Mouse (Mus musculus) macrophage (primary cell): Measurements from ENCODE around the gene Sorcs2. TPM values are rescaled to one million over a fixed set of nuclear protein-coding genes. Genes with fewer than 3 reads are reported as not detected.
"Not testable (repeated sequence)": the region's sequence is repeated elsewhere in the genome, so short reads cannot be mapped to it uniquely, and the experiment has no call there.

Experiments
- H3K27ac ChIP-seq: fragments of 350-480 bp; formaldehyde crosslinking; 2 replicates; pipeline ENCODE4 v1.9.0; 2021
- H3K36me3 ChIP-seq: fragments of 350-480 bp; formaldehyde crosslinking; 2 replicates; pipeline ENCODE4 v1.9.0; 2021; ENCODE audit errors: inconsistent target
- H3K4me3 ChIP-seq: fragments of 350-480 bp; formaldehyde crosslinking; 2 replicates; pipeline ENCODE4 v1.9.0; 2021; ENCODE audit errors: inconsistent target
- H3K79me2 ChIP-seq: fragments of 350-480 bp; formaldehyde crosslinking; 2 replicates; pipeline ENCODE4 v1.9.0; 2021; ENCODE audit errors: inconsistent target
- WGBS: methylation state at CpG from one replicate; pipeline ENCODE4 v1.1.7; 2026; ENCODE audit warnings: inconsistent platforms; ENCODE audit not compliant: missing documents; 5-methylcytosine and 5-hydroxymethylcytosine counted together
- polyA plus RNA-seq: library from polyadenylated mRNA; stranded (reverse); fragments of 250-400 nt; gene quantifications from 3 replicates; pipeline ENCODE4 v1.2.4, GENCODE M21; 2018; ENCODE audit warnings: inconsistent platforms

Gene Sorcs2
- polyA plus RNA-seq, 1 experiment from 2014 or later = not detected

DNA sequence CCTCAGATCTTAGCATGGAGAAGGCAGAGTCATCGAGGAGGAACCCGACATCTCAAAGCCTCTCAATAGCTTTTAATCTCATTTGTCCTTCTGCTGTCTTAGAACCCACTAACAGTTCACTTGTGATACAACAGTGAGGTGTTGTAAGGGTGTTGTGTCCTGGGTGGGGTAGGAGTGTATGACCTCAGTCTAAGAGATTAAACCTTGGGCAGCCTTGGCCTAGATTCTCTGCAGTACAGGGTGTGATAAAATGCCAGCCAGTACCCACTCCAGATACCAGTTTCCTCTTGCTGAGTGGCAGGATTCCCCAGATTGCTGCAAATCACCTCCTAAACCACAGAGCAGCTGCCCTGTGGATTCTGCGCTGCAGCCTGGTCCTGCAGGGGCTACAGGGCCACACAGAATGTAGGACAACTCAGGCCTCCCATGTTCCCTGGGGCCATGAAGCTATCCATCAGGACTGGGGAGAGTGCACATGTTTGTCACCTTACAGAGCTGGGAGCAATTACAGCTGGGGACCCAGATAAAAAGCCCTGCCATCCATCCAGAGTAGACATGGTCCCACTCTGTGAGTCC, 130.7 kb downstream of the Sorcs2 start:
- no peak overlapping the region for H3K27ac ChIP-seq
- H3K4me3 ChIP-seq = no peak overlapping the region
- H3K36me3 ChIP-seq = no peaks in the 10 kb centered on the region
- H3K79me2 ChIP-seq = no peaks in the 10 kb centered on the region
- 94% methylated on average over 3 of the region's 3 CpGs for WGBS

DNA sequence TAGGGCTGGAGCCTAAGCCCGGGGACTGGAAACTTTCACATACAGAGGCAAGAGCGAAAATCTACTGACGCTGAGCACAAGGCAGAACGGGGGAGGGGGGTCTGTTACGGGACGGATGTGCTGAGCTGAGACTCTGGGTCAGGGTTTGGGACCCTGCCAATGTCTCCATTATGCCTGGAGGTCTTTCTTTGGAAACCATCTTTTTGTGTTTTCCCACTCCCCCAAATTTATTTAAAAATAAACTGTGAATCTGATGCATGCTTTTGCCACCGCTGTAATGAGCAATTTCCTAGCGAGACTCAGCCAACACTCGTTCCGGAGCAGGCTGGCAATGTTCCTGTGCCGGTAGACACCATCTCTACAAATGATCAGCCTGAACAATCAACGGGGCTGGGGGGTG, 137.1 kb downstream of the Sorcs2 start:
- Histone ChIP-seq H3K36me3 (no peaks in the 10 kb centered on the region), H3K4me3 (no peak overlapping the region), H3K27ac (no peak overlapping the region), H3K79me2 (no peaks in the 10 kb centered on the region)
- 92% methylated on average over 11 of the region's 12 CpGs for WGBS

DNA sequence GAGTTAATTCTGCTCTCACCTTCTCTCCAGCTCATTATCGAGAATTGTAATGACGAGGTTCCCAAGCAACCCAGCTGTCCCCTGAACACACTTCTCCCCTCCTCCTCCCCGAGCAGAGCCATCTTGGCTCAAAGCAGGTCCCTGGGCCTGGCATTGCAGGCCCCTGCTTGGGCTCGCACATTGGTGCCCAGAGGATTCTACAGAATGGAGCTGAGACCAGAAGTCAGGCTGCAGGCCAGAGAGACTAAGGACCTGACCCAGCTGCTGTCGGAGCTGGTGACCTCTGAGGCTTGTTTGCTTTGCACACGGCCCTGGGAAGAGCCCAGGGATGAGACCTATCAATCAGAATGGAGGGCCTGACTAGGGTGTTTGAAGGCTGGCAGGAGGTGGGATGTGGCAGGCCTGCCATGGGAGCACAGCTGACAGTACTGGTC, 138.2 kb downstream of the Sorcs2 start:
- H3K4me3 ChIP-seq = no peak overlapping the region
- whole genome bisulfite sequencing = 78% methylated on average over 6 of the region's 6 CpGs
- H3K79me2 ChIP-seq = no peaks in the 10 kb centered on the region
- no peaks in the 10 kb centered on the region for H3K36me3 ChIP-seq
- no peak overlapping the region for H3K27ac ChIP-seq

DNA sequence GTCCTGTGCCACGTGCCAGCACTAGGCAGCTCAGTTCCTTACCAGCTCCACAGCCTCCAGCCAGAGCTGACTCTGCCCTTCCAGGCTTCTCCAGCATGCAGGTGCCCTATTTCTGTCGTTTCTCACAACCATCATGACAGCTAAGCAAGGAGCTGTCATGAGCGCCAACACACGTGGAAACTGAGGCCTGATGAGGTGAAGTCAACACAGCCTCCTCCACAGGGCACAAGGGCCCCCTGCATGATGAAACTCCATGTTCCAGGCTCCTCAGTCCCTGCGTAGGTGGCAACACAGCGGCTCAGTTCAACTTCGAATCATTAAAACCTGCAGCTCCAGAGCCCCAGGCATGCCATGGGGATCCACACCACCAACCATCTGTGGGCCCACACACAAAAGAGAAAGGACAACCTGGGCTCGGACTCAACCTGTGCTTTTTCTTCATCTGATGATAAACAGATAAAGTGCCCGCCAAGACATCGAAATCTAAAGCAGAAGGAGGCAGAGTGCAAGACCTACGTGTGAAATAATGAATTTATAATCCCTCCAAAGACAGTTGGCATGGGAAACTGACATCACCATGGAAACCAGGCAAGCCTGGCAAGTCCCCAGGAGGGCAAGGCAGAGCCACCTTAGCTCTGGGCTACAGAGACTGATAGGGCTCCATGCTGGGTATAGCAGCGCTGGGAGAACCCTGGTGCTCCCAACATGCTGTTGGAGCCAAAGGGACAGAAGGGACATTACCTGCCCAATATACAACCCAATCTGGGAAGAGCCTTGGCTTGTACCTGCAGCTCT, 139.4 kb downstream of the Sorcs2 start:
- H3K79me2 ChIP-seq = no peaks in the 10 kb centered on the region
- no peak overlapping the region for H3K4me3 ChIP-seq
- no peak overlapping the region for H3K27ac ChIP-seq
- no peaks in the 10 kb centered on the region for H3K36me3 ChIP-seq
- WGBS = 93% methylated on average over 12 of the region's 12 CpGs

DNA sequence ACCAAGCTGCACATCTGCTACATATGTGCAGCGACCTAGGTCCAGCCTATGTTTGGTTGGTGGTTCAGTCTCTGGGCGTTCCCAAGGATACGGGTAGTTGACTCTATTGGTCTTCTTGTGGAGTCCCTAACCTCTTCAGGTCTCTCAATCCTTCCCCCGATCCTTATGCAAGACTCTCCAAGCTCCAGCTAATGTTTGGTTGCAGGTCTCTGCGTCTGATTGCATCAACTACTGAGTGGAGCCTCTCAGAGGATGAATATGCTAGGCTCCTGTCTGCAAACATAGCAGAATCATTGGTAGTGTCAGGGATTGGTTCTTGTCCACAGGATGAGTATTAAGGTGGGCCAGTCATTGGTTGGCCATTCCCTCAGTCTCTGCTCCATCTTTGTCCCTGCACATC, 140.9 kb downstream of the Sorcs2 start:
- no peak overlapping the region for H3K27ac ChIP-seq
- H3K4me3 ChIP-seq = no peak overlapping the region
- no peaks in the 10 kb centered on the region for H3K36me3 ChIP-seq
- WGBS = 88% methylated on average over 5 of the region's 5 CpGs
- H3K79me2 ChIP-seq = no peaks in the 10 kb centered on the region

DNA sequence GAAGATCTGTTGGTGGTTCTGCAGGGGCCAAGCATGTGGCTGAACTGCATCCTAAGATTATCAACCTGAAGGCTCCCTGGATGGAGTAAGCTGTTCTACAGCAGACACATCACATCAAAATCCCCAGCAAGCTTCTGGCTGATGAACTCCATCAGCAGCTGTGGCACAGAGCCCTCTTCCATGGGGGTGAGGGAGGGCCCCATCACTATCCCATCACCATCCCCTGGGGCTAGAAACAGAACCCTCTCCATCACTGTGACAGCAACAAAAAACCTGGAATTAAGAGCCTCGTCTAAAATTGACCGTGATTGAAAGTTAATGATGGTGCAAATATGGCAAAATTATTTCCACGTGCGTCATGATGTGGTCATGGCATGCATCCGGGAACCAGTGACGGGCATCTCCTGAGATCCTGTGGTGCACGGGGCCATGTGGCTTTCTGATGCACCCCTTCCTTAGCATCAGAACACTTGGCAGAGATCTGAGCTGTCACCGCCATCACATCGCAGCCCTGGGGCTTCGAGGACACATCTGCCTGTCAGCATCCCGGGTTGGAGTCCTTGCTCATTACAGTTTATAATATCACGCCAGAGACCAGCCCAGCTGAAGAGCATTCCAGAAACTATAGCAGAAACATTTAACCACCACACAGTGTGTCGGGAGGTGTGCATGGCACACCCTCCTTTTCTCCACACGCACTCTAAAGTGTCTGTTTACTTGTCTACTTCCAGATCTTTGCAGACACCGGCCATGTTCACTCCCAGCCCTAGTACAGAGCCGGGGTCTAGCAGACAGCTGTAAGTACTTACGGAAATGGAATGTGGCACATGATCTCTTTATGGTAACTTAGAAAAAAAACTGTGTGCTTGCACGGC, 143.1 kb downstream of the Sorcs2 start:
- Histone ChIP-seq H3K79me2 (no peaks in the 10 kb centered on the region), H3K27ac (no peak overlapping the region), H3K36me3 (no peaks in the 10 kb centered on the region), H3K4me3 (no peak overlapping the region)
- 73% methylated on average over 18 of the region's 18 CpGs for WGBS

DNA sequence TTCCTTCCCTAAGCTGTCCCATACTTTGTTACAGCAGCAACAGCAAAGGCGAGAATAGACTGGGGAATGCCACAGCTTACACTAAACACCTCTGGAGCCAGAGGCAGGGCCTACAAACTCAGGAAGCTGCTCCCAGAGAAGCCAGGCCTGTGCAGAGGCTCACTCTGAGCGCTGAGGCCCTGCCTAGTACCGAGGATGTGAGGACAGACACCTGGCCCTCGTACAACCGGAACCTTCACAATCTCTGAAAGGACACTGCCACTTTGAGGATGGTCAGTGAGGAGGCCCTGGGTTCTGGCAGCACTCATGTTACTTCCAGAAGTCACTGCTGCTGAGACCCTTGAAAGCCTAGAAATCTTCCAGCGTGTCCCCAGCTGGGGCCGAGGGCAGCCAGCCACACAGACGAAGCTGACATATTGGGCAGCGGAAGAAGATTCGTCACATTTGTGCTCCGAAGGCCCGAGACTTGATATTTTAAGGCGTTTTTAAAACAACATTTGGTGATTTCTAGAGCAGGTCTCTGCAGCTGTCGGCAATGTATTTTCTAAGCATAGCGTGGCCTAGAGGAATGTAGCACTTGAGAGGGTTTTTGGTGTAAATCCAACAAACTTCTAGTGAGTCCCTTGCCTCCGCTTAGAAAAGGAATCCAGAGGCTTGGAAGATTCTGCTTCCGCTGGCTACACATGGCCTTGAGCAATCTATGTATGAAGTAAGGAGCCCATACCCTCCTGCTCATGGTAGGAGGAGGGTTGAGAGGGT, 145.0 kb downstream of the Sorcs2 start:
- Histone ChIP-seq H3K4me3 (no peak overlapping the region), H3K27ac (no peak overlapping the region), H3K79me2 (no peaks in the 10 kb centered on the region)

DNA sequence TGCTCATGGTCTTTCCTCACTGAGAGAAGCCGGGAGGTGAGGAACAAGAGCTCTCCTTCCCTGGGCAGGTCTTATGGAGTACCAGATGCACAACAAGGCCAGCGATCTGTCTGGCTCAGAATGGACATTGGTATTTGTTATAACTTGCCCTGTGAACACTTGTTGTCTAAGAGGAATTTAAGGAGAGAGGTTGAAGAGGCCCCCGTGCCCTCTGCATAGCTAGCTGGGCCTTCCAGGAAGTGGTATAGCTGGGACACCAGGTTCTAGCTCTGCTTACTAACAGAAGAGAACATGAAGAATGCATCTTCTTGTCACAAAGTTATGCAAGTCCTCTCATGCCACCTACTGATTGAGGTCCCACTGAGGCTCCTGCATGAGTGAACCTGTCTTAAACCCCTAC, 149.9 kb downstream of the Sorcs2 start:
- Histone ChIP-seq H3K79me2 (no peaks in the 10 kb centered on the region), H3K4me3 (no peak overlapping the region), H3K36me3 (no peaks in the 10 kb centered on the region), H3K27ac (no peak overlapping the region)
- 69% methylated on average over 3 of the region's 3 CpGs for WGBS

More for the DNA sequence above, 145.0 kb downstream of the Sorcs2 start:
- no peaks in the 10 kb centered on the region for H3K36me3 ChIP-seq
- 93% methylated on average over 17 of the region's 17 CpGs for WGBS

DNA sequence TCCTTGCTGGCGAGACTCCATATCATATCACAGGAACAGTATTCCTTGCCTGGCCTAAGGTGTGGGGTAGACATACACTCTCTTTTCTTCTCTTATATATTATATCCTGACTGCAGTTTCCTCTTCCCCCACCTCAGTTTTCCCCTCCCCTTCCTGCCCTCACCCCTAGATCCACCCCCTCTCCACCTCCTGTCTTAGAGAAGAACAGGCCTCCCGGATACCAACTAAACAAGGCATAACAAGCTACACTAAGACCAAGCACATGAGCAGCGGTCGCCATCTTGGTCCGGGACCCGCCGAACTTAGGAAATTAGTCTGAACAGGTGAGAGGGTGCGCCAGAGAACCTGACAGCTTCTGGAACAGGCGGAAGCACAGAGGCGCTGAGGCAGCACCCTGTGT, 160.4 kb downstream of the Sorcs2 start:
- H3K36me3 ChIP-seq, H3K27ac ChIP-seq, H3K4me3 ChIP-seq, H3K79me2 ChIP-seq: not testable (repeated sequence)
- WGBS = 86% methylated on average over 1 of the region's 10 CpGs

DNA sequence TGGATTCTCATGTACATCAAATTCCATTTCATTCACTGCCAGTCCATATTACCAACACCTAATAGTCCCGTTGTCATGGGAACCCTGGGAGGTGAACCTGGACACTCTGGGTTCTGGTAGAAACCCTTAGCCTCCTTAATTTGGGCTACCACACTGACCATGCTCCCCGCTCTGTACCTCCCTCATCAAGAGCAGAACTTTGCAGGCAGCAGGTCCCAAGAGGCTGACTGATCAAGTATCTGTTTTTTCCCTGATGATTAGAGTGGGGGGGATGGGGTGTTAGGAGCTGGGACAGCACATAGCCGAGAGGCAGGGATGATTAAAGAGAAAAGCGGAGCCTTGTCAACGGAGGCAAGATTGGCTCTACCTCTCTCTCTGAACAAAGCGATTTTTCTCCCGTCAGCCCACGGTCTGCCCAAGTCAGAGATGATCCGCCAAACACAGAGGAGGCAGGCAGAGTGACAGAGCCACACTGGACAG, 167.6 kb downstream of the Sorcs2 start:
- no peaks in the 10 kb centered on the region for H3K79me2 ChIP-seq
- H3K27ac ChIP-seq = no peak overlapping the region
- H3K4me3 ChIP-seq = no peak overlapping the region
- 92% methylated on average over 9 of the region's 9 CpGs for WGBS
- H3K36me3 ChIP-seq = no peaks in the 10 kb centered on the region

DNA sequence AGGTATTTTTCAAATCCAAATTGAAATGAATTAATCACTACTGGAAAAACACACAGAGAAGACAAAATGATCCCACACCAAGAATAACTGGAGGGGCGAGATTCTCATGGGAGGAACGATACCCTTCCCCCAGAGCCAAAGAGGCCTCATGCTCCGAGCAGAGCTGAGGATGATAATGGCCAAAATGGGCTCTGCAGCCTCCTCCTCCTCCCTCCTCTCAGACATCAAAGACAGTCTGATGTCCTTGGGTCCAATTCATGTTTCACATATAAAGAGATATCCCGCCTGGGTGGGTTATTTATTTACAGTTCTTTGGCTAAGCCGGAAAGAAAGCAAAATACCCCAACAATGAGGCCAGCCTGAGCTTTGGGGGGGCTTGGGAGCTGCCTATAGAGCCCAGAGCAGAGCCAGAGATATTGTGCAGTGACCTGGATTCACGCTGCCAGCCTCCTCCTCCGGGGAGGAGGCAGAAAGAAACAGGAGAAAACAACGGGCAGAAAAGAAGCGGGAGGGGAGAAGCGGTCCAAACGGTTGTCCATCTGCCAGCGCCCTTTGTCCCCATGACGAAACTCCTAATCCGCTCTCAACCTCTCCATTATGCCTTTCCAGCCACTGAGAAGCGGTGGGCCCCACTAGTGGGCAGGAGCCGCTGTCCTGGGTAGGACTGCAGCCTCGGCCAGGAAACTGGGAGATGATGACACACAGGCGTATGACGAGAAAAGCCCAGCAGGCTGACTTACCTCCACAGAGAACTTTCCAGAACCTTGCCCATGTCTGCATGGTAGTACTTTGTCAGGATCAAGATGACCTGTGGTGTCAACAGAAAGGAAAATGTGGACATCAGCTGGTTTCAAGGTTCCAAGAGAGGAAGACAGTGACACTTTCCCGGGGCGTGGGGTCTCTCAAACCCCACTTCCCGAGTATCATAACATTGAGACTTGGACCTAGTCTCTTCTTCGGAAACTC, 169.3 kb downstream of the Sorcs2 start:
- Histone ChIP-seq H3K4me3 (no peak overlapping the region), H3K79me2 (no peaks in the 10 kb centered on the region), H3K27ac (no peak overlapping the region), H3K36me3 (no peaks in the 10 kb centered on the region)
- WGBS = 92% methylated on average over 23 of the region's 23 CpGs

DNA sequence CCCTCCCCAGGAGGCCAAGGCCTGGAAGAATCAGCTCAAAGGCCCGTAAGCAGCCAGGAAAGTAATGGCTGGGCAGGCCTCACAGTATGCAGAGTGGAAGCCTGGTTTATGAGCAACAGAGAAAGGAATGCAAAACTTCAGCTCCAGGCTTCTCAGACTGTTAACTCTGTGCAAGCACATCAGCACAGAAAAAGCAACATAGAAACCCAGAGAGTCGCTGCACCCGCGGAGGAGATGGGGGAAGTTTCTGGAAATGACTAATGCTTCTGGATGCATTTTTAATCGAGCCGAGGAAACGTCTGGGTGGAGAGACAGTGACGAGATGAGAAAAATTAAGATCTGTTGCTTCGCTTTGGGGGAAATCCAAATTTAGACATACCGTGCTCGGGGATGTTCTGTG, 171.6 kb downstream of the Sorcs2 start:
- H3K36me3 ChIP-seq = no peaks in the 10 kb centered on the region
- H3K4me3 ChIP-seq = no peak overlapping the region
- H3K27ac ChIP-seq = no peak overlapping the region
- 38% methylated on average over 11 of the region's 11 CpGs for WGBS
- H3K79me2 ChIP-seq = no peaks in the 10 kb centered on the region

DNA sequence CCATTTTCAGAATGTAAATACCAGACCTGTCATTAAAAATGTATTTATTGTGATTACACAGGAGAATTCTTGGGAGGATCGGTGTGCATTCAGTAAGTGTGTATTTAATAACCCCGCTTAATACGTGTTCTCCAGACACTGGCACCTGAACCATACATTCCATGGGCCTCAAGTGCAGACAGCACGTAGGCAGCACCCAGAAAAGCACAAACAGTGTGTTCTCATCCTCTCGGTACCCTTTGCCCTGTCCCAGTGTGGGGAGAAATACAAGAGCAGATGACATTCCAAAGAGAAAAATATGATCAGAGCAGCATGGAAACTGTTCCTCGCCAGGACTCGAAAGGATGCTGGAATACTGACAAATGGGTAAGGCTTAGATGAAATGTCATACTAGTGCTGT, 172.1 kb downstream of the Sorcs2 start:
- H3K79me2 ChIP-seq = no peaks in the 10 kb centered on the region
- no peaks in the 10 kb centered on the region for H3K36me3 ChIP-seq
- 94% methylated on average over 7 of the region's 7 CpGs for WGBS
- no peak overlapping the region for H3K27ac ChIP-seq
- no peak overlapping the region for H3K4me3 ChIP-seq
